Mouse (Mus musculus): ENCODE measurements around the gene Nrp1. TPM values are rescaled to one million over a fixed set of nuclear protein-coding genes. Genes with fewer than 3 reads are reported as not detected.

The Nrp1 gene
- total and polyA plus RNA-seq, 3 experiments = 7.3 to 14.7 (median 11.9) TPM

- in situ Hi-C loops (cut with MboI; ENCODE audit: low pct_ligation_motif_present, low pct_unique_long_range_greater_than_20kb, low sequenced_read_pairs) = no loop called here
Observed at GRCm38 (mm10) chr8:128394671-128395193, 36.3 kb downstream of the Nrp1 start.

GRCm38 (mm10) chr8:128396968-128397367 is 38.6 kb downstream of the Nrp1 start:
- H3K4me2 ChIP-seq (ENCODE audit: insufficient read depth, low read depth, poor library complexity, severe bottlenecking) = no peak overlapping the region
- H3K36me3 ChIP-seq (replicated peaks in 1 of 2; ENCODE audit: control insufficient read depth in 1 of 2, insufficient read depth in 1 of 2, low read length in 1 of 2) = no peaks in the 10 kb centered on the region
- in situ Hi-C loops (cut with MboI; ENCODE audit: low pct_ligation_motif_present, low pct_unique_long_range_greater_than_20kb, low sequenced_read_pairs) (no loop called here), dilution Hi-C loops (cut with MboI; ENCODE audit: extremely low pct_ligation_motif_present, extremely low pct_unique_long_range_greater_than_20kb, low sequenced_read_pairs) (no loop called here)
- TF ChIP-seq KAT2A (IDR thresholded peaks at IDR 0.05; ENCODE audit: insufficient replicate concordance, low read length) = no peak
- no peak for TF ChIP-seq IRF4 (IDR thresholded peaks at IDR 0.05; ENCODE audit: low read depth, low read length)
- TF ChIP-seq JUND (conservative IDR thresholded peaks at IDR 0.05; ENCODE audit: low read depth, low read length) = no peak
- TF ChIP-seq EP300 (IDR thresholded peaks at IDR 0.05; ENCODE audit: low read length) = no peak
- TF ChIP-seq SMC3 (IDR thresholded peaks at IDR 0.05; ENCODE audit: low read depth, low read length) = no peak
- no peak for TF ChIP-seq PAX5 (IDR thresholded peaks at IDR 0.05; ENCODE audit: low read length)
- no peak for TF ChIP-seq NRF1 (IDR thresholded peaks at IDR 0.05; ENCODE audit: low read depth, low read length)
- no peak for TF ChIP-seq MXI1 (IDR thresholded peaks at IDR 0.05; ENCODE audit: low read depth, low read length)
- no peak for TF ChIP-seq TCF12 (IDR thresholded peaks at IDR 0.05; ENCODE audit: low read depth, low read length)
- no peak for TF ChIP-seq UBTF (IDR thresholded peaks at IDR 0.05; ENCODE audit: low read depth, low read length)
- no peak for TF ChIP-seq MAX (IDR thresholded peaks at IDR 0.05; ENCODE audit: low read length)
- no peak for TF ChIP-seq E2F4 (IDR thresholded peaks at IDR 0.05; ENCODE audit: insufficient replicate concordance, low read depth, low read length)
- TF ChIP-seq ZKSCAN1 (IDR thresholded peaks at IDR 0.05; ENCODE audit: borderline replicate concordance, low read depth, low read length) = no peak
- no peak for TF ChIP-seq JUN (IDR thresholded peaks at IDR 0.05; ENCODE audit: insufficient read depth, low read depth, low read length)
- TF ChIP-seq RAD21 (IDR thresholded peaks at IDR 0.05; ENCODE audit: low read depth, low read length) = no peak
- TF ChIP-seq ZNF384 (IDR thresholded peaks at IDR 0.05; ENCODE audit: low read depth, low read length) = no peak
- TF ChIP-seq BHLHE40 (IDR thresholded peaks at IDR 0.05; ENCODE audit: low read depth, low read length) = no peak
- TF ChIP-seq MAFK (IDR thresholded peaks at IDR 0.05; ENCODE audit: insufficient replicate concordance, low read length) = no peak
- TF ChIP-seq HCFC1 (IDR thresholded peaks at IDR 0.05; ENCODE audit: low read depth, low read length) = no peak
- DNase-seq (ENCODE audit: extremely low read depth) = no peak
- no peak overlapping the region for H3K27ac ChIP-seq (ENCODE audit: insufficient read depth, low read depth)
- H3K79me2 ChIP-seq (replicated peaks; ENCODE audit: control insufficient read depth, extremely low read depth, insufficient read depth, poor library complexity, severe bottlenecking) = no peaks in the 10 kb centered on the region
- no peak overlapping the region for H3K4me3 ChIP-seq (replicated peaks in 1 of 3; ENCODE audit: low read depth in 2 of 3, low read length in 2 of 3, poor library complexity in 1 of 3)
- H3K27me3 ChIP-seq (replicated peaks) = no peaks in the 10 kb centered on the region
- H3K4me1 ChIP-seq (ENCODE audit: control insufficient read depth in 1 of 2, insufficient read depth in 2 of 2) = peaks cover 0 to 6% of the 10 kb centered on the region in 2 experiments; a peak in 1 of 4 replicates
- no peaks in the 10 kb centered on the region for H3K9me3 ChIP-seq (replicated peaks; ENCODE audit: low read length)
- no peak overlapping the region for H3K9ac ChIP-seq (ENCODE audit: insufficient read depth, low read depth)

More at GRCm38 (mm10) chr8:128394671-128395193, 36.3 kb downstream of the Nrp1 start:
- no peaks in the 10 kb centered on the region for H3K9me3 ChIP-seq (replicated peaks; ENCODE audit: low read length)
- TF ChIP-seq MAFK (IDR thresholded peaks at IDR 0.05; ENCODE audit: insufficient replicate concordance, low read length) = no peak
- TF ChIP-seq TCF12 (IDR thresholded peaks at IDR 0.05; ENCODE audit: low read depth, low read length) = no peak
- TF ChIP-seq TBP (conservative IDR thresholded peaks at IDR 0.05; ENCODE audit: low read depth, low read length) = no peak
- no peak for TF ChIP-seq USF2 (conservative IDR thresholded peaks at IDR 0.05; ENCODE audit: low read depth, low read length)
- TF ChIP-seq MAZ (IDR thresholded peaks at IDR 0.05; ENCODE audit: low read depth, low read length) = no peak
- no peak for TF ChIP-seq RAD21 (IDR thresholded peaks at IDR 0.05; ENCODE audit: low read depth, low read length)
- TF ChIP-seq JUND (conservative IDR thresholded peaks at IDR 0.05; ENCODE audit: low read depth, low read length) = no peak
- no peak for TF ChIP-seq USF1 (IDR thresholded peaks at IDR 0.05; ENCODE audit: low read depth, low read length)
- TF ChIP-seq IRF4 (IDR thresholded peaks at IDR 0.05; ENCODE audit: low read depth, low read length) = no peak
- no peak for TF ChIP-seq E2F4 (IDR thresholded peaks at IDR 0.05; ENCODE audit: insufficient replicate concordance, low read depth, low read length)
- no peak for TF ChIP-seq ZNF384 (IDR thresholded peaks at IDR 0.05; ENCODE audit: low read depth, low read length)
- TF ChIP-seq NELFE (IDR thresholded peaks at IDR 0.05; ENCODE audit: low read depth, low read length) = no peak
- no peak for TF ChIP-seq MEF2A (IDR thresholded peaks at IDR 0.05; ENCODE audit: borderline replicate concordance, low read depth, low read length)
- no peak for TF ChIP-seq CTCF (conservative IDR thresholded peaks at IDR 0.05 in 1 of 2, IDR thresholded peaks at IDR 0.05 in 1 of 2; ENCODE audit: low read depth in 2 of 2, low read length in 2 of 2)
- TF ChIP-seq MXI1 (IDR thresholded peaks at IDR 0.05; ENCODE audit: low read depth, low read length) = no peak
- TF ChIP-seq GABPA (IDR thresholded peaks at IDR 0.05; ENCODE audit: insufficient replicate concordance, low read depth, low read length) = no peak
- no peak for TF ChIP-seq POLR2AphosphoS2 (IDR thresholded peaks at IDR 0.05; ENCODE audit: low read depth, low read length)
- H3K79me2 ChIP-seq (replicated peaks; ENCODE audit: control insufficient read depth, extremely low read depth, insufficient read depth, poor library complexity, severe bottlenecking) = no peaks in the 10 kb centered on the region
- no peak overlapping the region for H3K9ac ChIP-seq (ENCODE audit: insufficient read depth, low read depth)
- no peak for DNase-seq (ENCODE audit: extremely low read depth)
- H3K36me3 ChIP-seq (replicated peaks in 1 of 2; ENCODE audit: control insufficient read depth in 1 of 2, insufficient read depth in 1 of 2, low read length in 1 of 2) = no peaks in the 10 kb centered on the region
- no peak overlapping the region for H3K27ac ChIP-seq (ENCODE audit: insufficient read depth, low read depth)
- H3K4me2 ChIP-seq (ENCODE audit: insufficient read depth, low read depth, poor library complexity, severe bottlenecking) = no peak overlapping the region
- no peak overlapping the region for H3K4me3 ChIP-seq (replicated peaks in 1 of 3; ENCODE audit: low read depth in 2 of 3, low read length in 2 of 3, poor library complexity in 1 of 3)
- no peaks in the 10 kb centered on the region for H3K4me1 ChIP-seq (ENCODE audit: control insufficient read depth in 1 of 2, insufficient read depth in 2 of 2)
- dilution Hi-C loops (cut with MboI; ENCODE audit: extremely low pct_ligation_motif_present, extremely low pct_unique_long_range_greater_than_20kb, low sequenced_read_pairs) = no loop called here
- no peaks in the 10 kb centered on the region for H3K27me3 ChIP-seq (replicated peaks)

Data from CH12.LX (cell line).